In genomic region chr9:102216746-102217566, GRCm38 (mm10) we compare ENCODE assay signal across 12 mouse cellular contexts.
DNase-seq lines count a peak whose midpoint lies in the region; ATAC-seq and TF ChIP-seq lines count a peak whose summit lies in the region.
"Had no signal": no experiment of that assay in that cellular context is flagged by ENCODE, and none has a peak within 500 bp of the region (broad histone marks: within the 10 kb centered on the region; RNA-seq: fewer than 3 reads in every experiment).

No protein-coding gene starts in this region.

- H3K9me3 ChIP-seq in midbrain, embryonic 12.5 days, result no peaks in the 10 kb centered on the region
- no peaks in the 10 kb centered on the region for H3K9me3 ChIP-seq in midbrain, embryonic 16.5 days (replicated peaks; ENCODE audit: control insufficient read depth, low read length, poor library complexity, severe bottlenecking)
- H3K9me3 ChIP-seq in forebrain, embryonic 15.5 days, result no peaks in the 10 kb centered on the region
- no peaks in the 10 kb centered on the region for H3K9me3 ChIP-seq in stomach, embryonic 14.5 days (ENCODE audit: control insufficient read depth, low read depth, low read length)
- H3K9me3 ChIP-seq: neural tube, embryonic 12.5 days had no signal

- ATAC-seq in midbrain, embryonic 12.5 days (ENCODE audit: low FRiP score, low read depth), result 0 out of 2 replicates have a peak, but pooled peaks have one; percentile 21
- ATAC-seq in midbrain, embryonic 16.5 days, result no peak
- ATAC-seq in forebrain, embryonic 15.5 days (replicated peaks), result peak; percentile 26
- ATAC-seq in stomach, embryonic 14.5 days (ENCODE audit: insufficient number of reproducible peaks, insufficient read depth, low FRiP score, low read depth), result 0 out of 2 replicates have a peak, but pooled peaks have one; percentile 54
- ATAC-seq: hindbrain, postnatal 0 days had no signal

- 61% methylated on average over 7 of the region's 7 CpGs for WGBS in cerebellum, adult 2 months
- WGBS in midbrain, embryonic 12.5 days, result 47% methylated on average over 7 of the region's 7 CpGs
- WGBS in midbrain, embryonic 16.5 days, result 52% methylated on average over 7 of the region's 7 CpGs
- WGBS in forebrain, embryonic 15.5 days, result 17% methylated on average over 7 of the region's 7 CpGs
- 57% methylated on average over 7 of the region's 7 CpGs for WGBS in stomach, embryonic 14.5 days

- TF ChIP-seq POLR2A in cerebellum, adult 2 months (IDR thresholded peaks at IDR 0.05; ENCODE audit: borderline replicate concordance, insufficient read depth, low read length), result no peak

- no peak overlapping the region for H3K27ac ChIP-seq in cerebellum, adult 2 months (ENCODE audit: insufficient read depth, low read length)
- no peak overlapping the region for H3K27ac ChIP-seq in midbrain, embryonic 12.5 days (replicated peaks)
- no peak overlapping the region for H3K27ac ChIP-seq in midbrain, embryonic 16.5 days (ENCODE audit: low read length)
- peak overlapping the region; percentile 66 for H3K27ac ChIP-seq in forebrain, embryonic 15.5 days (replicated peaks)
- H3K27ac ChIP-seq in stomach, embryonic 14.5 days (ENCODE audit: low read length), result no peak overlapping the region
- H3K27ac ChIP-seq: hindbrain, postnatal 0 days; neural tube, embryonic 12.5 days had no signal

- peaks cover 8% of the 10 kb centered on the region for H3K4me1 ChIP-seq in cerebellum, adult 2 months (ENCODE audit: control insufficient read depth, insufficient read depth, low read length)
- peaks cover 39% of the 10 kb centered on the region for H3K4me1 ChIP-seq in midbrain, embryonic 12.5 days
- peaks cover 31% of the 10 kb centered on the region for H3K4me1 ChIP-seq in midbrain, embryonic 16.5 days (ENCODE audit: control insufficient read depth, insufficient read depth, low read length)
- peaks cover 37% of the 10 kb centered on the region for H3K4me1 ChIP-seq in forebrain, embryonic 15.5 days
- no peaks in the 10 kb centered on the region for H3K4me1 ChIP-seq in stomach, embryonic 14.5 days (ENCODE audit: control insufficient read depth, insufficient read depth, low read length)

- TF ChIP-seq CTCF in cerebellum, adult 2 months (IDR thresholded peaks at IDR 0.05; ENCODE audit: borderline replicate concordance, insufficient read depth, low read depth, low read length), result no peak

- H3K27me3 ChIP-seq in cerebellum, adult 2 months (ENCODE audit: control insufficient read depth, insufficient read depth, low read length), result no peaks in the 10 kb centered on the region
- H3K27me3 ChIP-seq in midbrain, embryonic 12.5 days, result peaks cover 82% of the 10 kb centered on the region
- H3K27me3 ChIP-seq in midbrain, embryonic 16.5 days (ENCODE audit: control insufficient read depth, insufficient read depth, low read depth, low read length), result no peaks in the 10 kb centered on the region
- H3K27me3 ChIP-seq in forebrain, embryonic 15.5 days, result no peaks in the 10 kb centered on the region
- no peaks in the 10 kb centered on the region for H3K27me3 ChIP-seq in stomach, embryonic 14.5 days (ENCODE audit: control insufficient read depth, insufficient read depth, low read length)

- H3K4me2 ChIP-seq in midbrain, embryonic 12.5 days (replicated peaks), result no peak overlapping the region
- H3K4me2 ChIP-seq in midbrain, embryonic 16.5 days (ENCODE audit: low read length), result no peak overlapping the region
- no peak overlapping the region for H3K4me2 ChIP-seq in forebrain, embryonic 15.5 days (replicated peaks)
- no peak overlapping the region for H3K4me2 ChIP-seq in stomach, embryonic 14.5 days (replicated peaks; ENCODE audit: low read depth, low read length)
- H3K4me2 ChIP-seq: neural tube, embryonic 12.5 days had no signal

- no peak overlapping the region for H3K4me3 ChIP-seq in cerebellum, adult 2 months (replicated peaks; ENCODE audit: insufficient read depth, low read depth, low read length)
- no peak overlapping the region for H3K4me3 ChIP-seq in midbrain, embryonic 12.5 days
- no peak overlapping the region for H3K4me3 ChIP-seq in midbrain, embryonic 16.5 days (ENCODE audit: low read depth, low read length)
- no peak overlapping the region for H3K4me3 ChIP-seq in forebrain, embryonic 15.5 days
- no peak overlapping the region for H3K4me3 ChIP-seq in stomach, embryonic 14.5 days (ENCODE audit: low read depth, low read length)
- H3K4me3 ChIP-seq: neural tube, embryonic 12.5 days had no signal

- H3K36me3 ChIP-seq in midbrain, embryonic 12.5 days, result peaks cover 9% of the 10 kb centered on the region
- H3K36me3 ChIP-seq in midbrain, embryonic 16.5 days (ENCODE audit: control insufficient read depth, insufficient read depth, low read length), result 0 out of 2 replicates have a peak, but pooled peaks cover 4% of the 10 kb centered on the region
- no peaks in the 10 kb centered on the region for H3K36me3 ChIP-seq in forebrain, embryonic 15.5 days
- H3K36me3 ChIP-seq in stomach, embryonic 14.5 days (ENCODE audit: control insufficient read depth, insufficient read depth, low read length), result no peaks in the 10 kb centered on the region
- H3K36me3 ChIP-seq: neural tube, embryonic 12.5 days had no signal

- no peak overlapping the region for H3K9ac ChIP-seq in midbrain, embryonic 12.5 days (replicated peaks)
- no peak overlapping the region for H3K9ac ChIP-seq in midbrain, embryonic 16.5 days (ENCODE audit: low read depth, low read length)
- H3K9ac ChIP-seq in forebrain, embryonic 15.5 days (replicated peaks), result no peak overlapping the region
- no peak overlapping the region for H3K9ac ChIP-seq in stomach, embryonic 14.5 days (replicated peaks; ENCODE audit: low read depth, low read length)
- H3K9ac ChIP-seq: neural tube, embryonic 12.5 days had no signal

- DNase-seq in cerebellum, adult 2 months, result peak; percentile 40 to 61
- no peak for DNase-seq in cerebellum, adult 11 months
- DNase-seq in frontal cortex, postnatal 14 days (ENCODE audit: low spot score in 2 of 2), result no peak
- no peak for DNase-seq in right cerebral cortex, postnatal 10 days (ENCODE audit: low spot score in 2 of 2)
- DNase-seq: B cell, adult 2 months; thymus, postnatal 25 days had no signal

Comparison
In these comparisons a context has a peak if more than half of its experiments do, and no peak if none do; other contexts are left out.
1. DNase-seq: peak in cerebellum, adult 2 months (2 of 2); none in cerebellum, adult 11 months (single experiment), frontal cortex, postnatal 14 days (0 of 2) and right cerebral cortex, postnatal 10 days (0 of 2).